Mouse (Mus musculus) small intestine, adult 10 weeks (tissue): Measurements from ENCODE around the gene Fcgr3. TPM values are rescaled to one million over a fixed set of nuclear protein-coding genes. Genes with fewer than 3 reads are reported as not detected.

Experiments used
- polyA plus RNA-seq: library from polyadenylated mRNA; stranded (reverse); fragments of 350-450 nt; fragmentation: Illumina TruSeq; extraction: RNeasy Lipid Tissue Mini Kit (QIAGEN cat#74804); gene quantifications from one replicate; pipeline ENCODE4 v1.2.3, GENCODE M21; 2014; ENCODE audit warnings: low replicate concordance

Fcgr3 gene
- polyA plus RNA-seq = 11.7 TPM

GRCm38 (mm10) chr1:171064491-171065242, at the start of gene Fcgr3:
Fcgr3 (minus strand) TSS chr1:171064935.

GRCm38 (mm10) chr1:171113873-171114299, 49.2 kb upstream of the Fcgr3 start, which contains the start of gene Cfap126:
Cfap126 (plus strand) TSS chr1:171113918.

GRCm38 (mm10) chr1:171018737-171019136, 46.0 kb downstream of the Fcgr3 start, which contains the start of gene Fcgr4:
Fcgr4 (plus strand) TSS chr1:171018920.

Other genes starting within 250 kb of the Fcgr3 start
- 29.3 TPM for gene Atf6, start 197.2 kb downstream of the Fcgr3 start, polyA plus RNA-seq
- gene Gm26620, start 179.9 kb downstream of the Fcgr3 start, polyA plus RNA-seq = 1.6 TPM
- 25.5 TPM for gene Dusp12, start 179.4 kb downstream of the Fcgr3 start, polyA plus RNA-seq
- gene Fcrlb, start 152.0 kb downstream of the Fcgr3 start, polyA plus RNA-seq = not detected
- gene Fcrla, start 137.4 kb downstream of the Fcgr3 start, polyA plus RNA-seq = 3.4 TPM
- gene Fcgr2b, start 88.4 kb downstream of the Fcgr3 start, polyA plus RNA-seq = 17.6 TPM
- 9.9 TPM for gene Fcgr4, start 46.0 kb downstream of the Fcgr3 start, polyA plus RNA-seq
- 1.9 TPM for gene Cfap126, start 49.0 kb upstream of the Fcgr3 start, polyA plus RNA-seq
- gene Sdhc, start 85.7 kb upstream of the Fcgr3 start, polyA plus RNA-seq = 37.0 TPM
- 0.48 TPM for gene Mpz, start 85.8 kb upstream of the Fcgr3 start, polyA plus RNA-seq
- 13.4 TPM for gene Pcp4l1, start 131.3 kb upstream of the Fcgr3 start, polyA plus RNA-seq
- 16.9 TPM for gene Nr1i3, start 149.0 kb upstream of the Fcgr3 start, polyA plus RNA-seq
- gene Tomm40l, start 157.6 kb upstream of the Fcgr3 start, polyA plus RNA-seq = 5.1 TPM
- 4.2 TPM for gene Apoa2, start 160.1 kb upstream of the Fcgr3 start, polyA plus RNA-seq
- gene Fcer1g, start 169.4 kb upstream of the Fcgr3 start, polyA plus RNA-seq = 41.4 TPM
- 1.5 TPM for gene Adamts4, start 185.5 kb upstream of the Fcgr3 start, polyA plus RNA-seq
- gene Ndufs2, start 186.5 kb upstream of the Fcgr3 start, polyA plus RNA-seq = 44.8 TPM
- gene B4galt3, start 205.4 kb upstream of the Fcgr3 start, polyA plus RNA-seq = 8.8 TPM
- 6.8 TPM for gene Ppox, start 216.3 kb upstream of the Fcgr3 start, polyA plus RNA-seq
- gene Usp21, start 223.1 kb upstream of the Fcgr3 start, polyA plus RNA-seq = 15.5 TPM
- gene Ufc1, start 230.1 kb upstream of the Fcgr3 start, polyA plus RNA-seq = 59.2 TPM